Mouse (Mus musculus) lung, adult 2 months (tissue): ENCODE results near the gene Vamp3.

Source experiments
- CTCF ChIP-seq: fragments of 200-500 bp; IDR thresholded peaks from 2 replicates; pipeline ENCODE4 v1.5.1; 2011; ENCODE audit warnings: mild to moderate bottlenecking, low read length, control low read depth; ENCODE audit not compliant: insufficient read depth
- POLR2A ChIP-seq: fragments of 200-500 bp; IDR thresholded peaks from 2 replicates; pipeline ENCODE4 v1.6.1; 2011; ENCODE audit warnings: low read depth, mild to moderate bottlenecking, control low read depth, low read length, borderline replicate concordance; ENCODE audit errors: extremely low read depth

DNA sequence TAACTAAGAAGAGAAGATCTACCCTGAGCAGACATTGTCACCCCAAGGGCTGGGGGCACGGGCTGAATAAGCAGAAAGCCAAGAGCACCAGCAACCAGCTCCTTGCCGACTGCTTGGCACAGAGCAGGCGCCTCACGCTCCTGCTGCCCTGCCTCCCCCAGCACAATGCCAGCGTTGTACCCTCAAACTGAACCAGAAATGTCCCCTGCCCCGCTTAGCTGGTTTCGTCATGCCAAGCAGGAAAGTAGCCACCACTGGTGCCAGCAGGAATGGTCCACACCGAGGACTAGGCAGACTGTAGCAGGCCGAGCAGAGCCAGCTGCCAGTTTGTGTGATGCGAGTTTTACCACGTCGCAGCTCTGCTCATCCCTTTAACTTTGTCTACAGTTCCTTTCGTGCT lies 24.2 kb upstream of the Vamp3 start:
- no peak for TF ChIP-seq POLR2A
- no peak for TF ChIP-seq CTCF
